Mouse (Mus musculus) kidney, embryonic 14.5 days (tissue): ENCODE measurements around the gene Ctu1. TPM values are rescaled to one million over a fixed set of nuclear protein-coding genes. Genes with fewer than 3 reads are reported as not detected.
"Not testable (repeated sequence)": the region's sequence is repeated elsewhere in the genome, so short reads cannot be mapped to it uniquely, and the experiment has no call there.

Experiments
- ATAC-seq: fragments of 200-750 bp; cut with Nextera tagmentation; 2 replicates; pipeline ENCODE4 v1.8.0; 2017; ENCODE audit warnings: moderate number of reproducible peaks, mild to moderate bottlenecking, moderate TSS enrichment, moderate library complexity; ENCODE audit not compliant: low FRiP score, low TSS enrichment
- H3K27ac ChIP-seq: fragments of 300-500 bp; sonication (generic); 2 replicates; pipeline ENCODE4 v1.5.1; 2014; ENCODE audit warnings: low read depth, mild to moderate bottlenecking, low read length, moderate library complexity, mixed read lengths
- H3K27me3 ChIP-seq: fragments of 300-500 bp; sonication (generic); 2 replicates; pipeline ENCODE4 v1.6.1; 2014; ENCODE audit warnings: mild to moderate bottlenecking, low read length; ENCODE audit not compliant: control insufficient read depth, insufficient read depth
- H3K36me3 ChIP-seq: fragments of 300-500 bp; sonication (generic); 2 replicates; pipeline ENCODE4 v1.6.1; 2014; ENCODE audit warnings: low read length, mixed read lengths; ENCODE audit not compliant: control insufficient read depth, insufficient read depth
- H3K4me1 ChIP-seq: fragments of 300-500 bp; sonication (generic); 2 replicates; pipeline ENCODE4 v1.6.1; 2014; ENCODE audit warnings: low read length, mixed read lengths; ENCODE audit not compliant: control insufficient read depth, insufficient read depth
- H3K4me2 ChIP-seq: fragments of 300-500 bp; sonication (generic); replicated peaks from 2 replicates; pipeline ENCODE4 v1.6.1; 2014; ENCODE audit warnings: low read depth, mild to moderate bottlenecking, low read length
- H3K4me3 ChIP-seq: fragments of 300-500 bp; sonication (generic); 2 replicates; pipeline ENCODE4 v1.5.1; 2014; ENCODE audit warnings: mild to moderate bottlenecking, low read length
- H3K9ac ChIP-seq: fragments of 300-500 bp; sonication (generic); 2 replicates; pipeline ENCODE4 v1.6.1; 2014; ENCODE audit warnings: low read depth, mild to moderate bottlenecking, low read length, moderate library complexity
- H3K9me3 ChIP-seq: fragments of 300-500 bp; sonication (generic); 2 replicates; pipeline ENCODE4 v1.6.1; 2016; ENCODE audit warnings: low read length; ENCODE audit not compliant: control insufficient read depth
- WGBS: fragments of 180-500 bp; shearing (Covaris S2); extraction: QIAGEN DNeasy Blood & Tissue Kit; methylation state at CpG from one replicate; pipeline ENCODE4 v1.1.7; 2014; 5-methylcytosine and 5-hydroxymethylcytosine counted together
- polyA plus RNA-seq: library from polyadenylated mRNA; unstranded; fragments of >200 nt; fragmentation: Nextera tagmentation; extraction: Ambion mirVana; gene quantifications from 2 replicates; pipeline ENCODE4 v1.2.1, GENCODE M21; 2014

Gene Ctu1
- polyA plus RNA-seq, 1 experiment from 2014 or later = 12.6 TPM

- H3K9ac ChIP-seq = peak overlapping the region; percentile 32; the same call in 1 of the 2 replicates
- peak overlapping the region; percentile 59 for H3K4me2 ChIP-seq
- 68% methylated on average over 11 of the region's 11 CpGs for WGBS
- H3K4me3 ChIP-seq = peak overlapping the region; percentile 80
- H3K36me3 ChIP-seq = peaks cover 15% of the 10 kb centered on the region
- H3K27ac ChIP-seq = no peak overlapping the region
- no peaks in the 10 kb centered on the region for H3K27me3 ChIP-seq
- 0 out of 2 replicates have a peak, but pooled peaks cover 5% of the 10 kb centered on the region for H3K9me3 ChIP-seq
- ATAC-seq = peak; percentile 36
- H3K4me1 ChIP-seq = peaks cover 6% of the 10 kb centered on the region; the same call in 1 of the 2 replicates
These were observed 580 bp upstream of the Ctu1 start for GRCm38 (mm10) chr7:43671064-43671808.

- WGBS = 10% methylated on average over 10 of the region's 10 CpGs
- 0 out of 2 replicates have a peak, but pooled peaks cover 9% of the 10 kb centered on the region for H3K9me3 ChIP-seq
- peak overlapping the region; percentile 81 for H3K9ac ChIP-seq
- H3K27me3 ChIP-seq = no peaks in the 10 kb centered on the region
- peak overlapping the region; percentile 20; the same call in 1 of the 2 replicates for H3K27ac ChIP-seq
- H3K4me3 ChIP-seq = peak overlapping the region; percentile 80
- ATAC-seq = peak; percentile 20; the same call in 1 of the 2 replicates
- H3K4me1 ChIP-seq = peaks cover 6% of the 10 kb centered on the region; the same call in 1 of the 2 replicates
- peaks cover 30% of the 10 kb centered on the region for H3K36me3 ChIP-seq
- H3K4me2 ChIP-seq = peak overlapping the region; percentile 59
These were observed 905 bp downstream of the Ctu1 start for GRCm38 (mm10) chr7:43672581-43673260.

- H3K9ac ChIP-seq = no peak overlapping the region
- H3K4me1 ChIP-seq = peaks cover 6% of the 10 kb centered on the region; the same call in 1 of the 2 replicates
- no peak overlapping the region for H3K4me2 ChIP-seq
- H3K9me3 ChIP-seq = 0 out of 2 replicates have a peak, but pooled peaks cover 9% of the 10 kb centered on the region
- H3K27me3 ChIP-seq = no peaks in the 10 kb centered on the region
- no peak overlapping the region for H3K4me3 ChIP-seq
- H3K27ac ChIP-seq = no peak overlapping the region
- ATAC-seq = no peak
- WGBS = 91% methylated on average over 32 of the region's 32 CpGs
- H3K36me3 ChIP-seq = peaks cover 36% of the 10 kb centered on the region
These were observed 3.3 kb downstream of the Ctu1 start for GRCm38 (mm10) chr7:43675091-43675490.

- no peak for ATAC-seq
- H3K4me1 ChIP-seq = no peaks in the 10 kb centered on the region
- H3K36me3 ChIP-seq = peaks cover 36% of the 10 kb centered on the region
- no peak overlapping the region for H3K4me3 ChIP-seq
- H3K27me3 ChIP-seq = no peaks in the 10 kb centered on the region
- H3K27ac ChIP-seq = no peak overlapping the region
- H3K9ac ChIP-seq = no peak overlapping the region
- no peak overlapping the region for H3K4me2 ChIP-seq
- 0 out of 2 replicates have a peak, but pooled peaks cover 9% of the 10 kb centered on the region for H3K9me3 ChIP-seq
These were observed 6.7 kb downstream of the Ctu1 start for GRCm38 (mm10) chr7:43678517-43678916.

GRCm38 (mm10) chr7:43680960-43681359 is 9.1 kb downstream of the Ctu1 start:
- Histone ChIP-seq H3K4me1 (no peaks in the 10 kb centered on the region), H3K4me3 (no peak overlapping the region), H3K9ac (no peak overlapping the region), H3K27ac (no peak overlapping the region), H3K9me3 (0 out of 2 replicates have a peak, but pooled peaks cover 4% of the 10 kb centered on the region), H3K27me3 (no peaks in the 10 kb centered on the region), H3K4me2 (no peak overlapping the region), H3K36me3 (peaks cover 24% of the 10 kb centered on the region)
- ATAC-seq = no peak
- WGBS = 20% methylated on average over 5 of the region's 5 CpGs

- ATAC-seq, H3K4me2 ChIP-seq, H3K27me3 ChIP-seq, H3K36me3 ChIP-seq, H3K4me3 ChIP-seq, H3K4me1 ChIP-seq, H3K27ac ChIP-seq, H3K9me3 ChIP-seq, H3K9ac ChIP-seq: not testable (repeated sequence)
- WGBS = 10% methylated on average over 1 of the region's 1 CpGs
These were observed 10.7 kb downstream of the Ctu1 start for GRCm38 (mm10) chr7:43682511-43682910.

DNA sequence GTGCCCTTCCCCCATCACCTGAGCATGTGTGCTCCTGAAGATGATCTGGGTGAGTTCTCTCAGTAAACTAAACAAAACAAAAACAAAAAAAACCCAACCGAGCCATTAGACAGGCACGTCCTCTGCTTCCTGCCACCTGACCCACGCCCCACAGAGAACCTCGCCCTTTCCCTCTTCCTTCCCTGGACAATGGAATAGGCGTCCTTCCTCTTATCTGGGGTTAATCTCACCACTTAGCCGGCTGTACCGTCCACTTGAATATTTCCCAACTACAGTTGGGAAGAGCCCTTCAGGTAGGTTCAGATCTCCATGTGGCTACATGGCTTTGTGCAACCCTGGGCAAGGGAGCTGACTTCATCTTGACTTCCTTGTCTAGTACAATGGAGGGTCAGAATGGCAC is 13.3 kb downstream of the Ctu1 start:
- H3K4me2 ChIP-seq = no peak overlapping the region
- H3K27ac ChIP-seq = no peak overlapping the region
- no peak for ATAC-seq
- no peak overlapping the region for H3K9ac ChIP-seq
- H3K4me3 ChIP-seq = no peak overlapping the region
- H3K4me1 ChIP-seq = no peaks in the 10 kb centered on the region
- H3K9me3 ChIP-seq = no peaks in the 10 kb centered on the region
- H3K36me3 ChIP-seq = no peaks in the 10 kb centered on the region
- H3K27me3 ChIP-seq = no peaks in the 10 kb centered on the region
- WGBS = 58% methylated on average over 7 of the region's 7 CpGs

- no peak within 1 kb of the TSS for H3K4me2 ChIP-seq
- no peak within 1 kb of the TSS for H3K4me3 ChIP-seq
- no peaks in the 10 kb centered on the region for H3K27me3 ChIP-seq
- no peaks in the 10 kb centered on the region for H3K36me3 ChIP-seq
- no peak within 1 kb of the TSS for H3K9ac ChIP-seq
- no peak for ATAC-seq
- H3K27ac ChIP-seq = no peak within 1 kb of the TSS
- no peaks in the 10 kb centered on the region for H3K9me3 ChIP-seq
- no peaks in the 10 kb centered on the region for H3K4me1 ChIP-seq
These were observed 18.3 kb downstream of the Ctu1 start, which contains the start of gene Klk14 for GRCm38 (mm10) chr7:43690118-43690517. Gene Klk14 (plus strand): TSS chr7:43690418.

DNA sequence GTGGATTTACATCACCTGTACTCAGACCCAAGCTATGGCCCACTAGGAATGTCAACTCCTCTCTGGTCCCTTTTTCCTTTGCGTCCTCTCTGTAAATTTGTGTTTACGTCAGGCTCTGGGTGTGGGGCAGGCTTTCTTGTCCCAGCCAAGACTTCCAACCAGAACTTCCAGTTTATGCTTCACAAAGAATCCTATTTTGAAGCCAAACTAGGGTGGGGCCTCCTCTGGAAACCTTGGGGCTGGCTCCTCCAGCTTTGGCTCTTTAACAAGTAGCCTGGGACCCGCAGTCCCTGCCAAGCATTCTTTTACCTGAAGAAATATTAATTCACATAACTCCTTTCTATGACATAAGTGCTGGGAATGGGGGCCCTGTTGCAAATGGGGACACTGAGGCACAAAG is 38.2 kb downstream of the Ctu1 start:
- WGBS = 87% methylated on average over 3 of the region's 3 CpGs
- peaks cover 11% of the 10 kb centered on the region for H3K4me1 ChIP-seq
- no peak for ATAC-seq
- H3K36me3 ChIP-seq = no peaks in the 10 kb centered on the region
- no peak overlapping the region for H3K9ac ChIP-seq
- H3K9me3 ChIP-seq = no peaks in the 10 kb centered on the region
- H3K27ac ChIP-seq = no peak overlapping the region
- H3K4me2 ChIP-seq = no peak overlapping the region
- H3K4me3 ChIP-seq = no peak overlapping the region
- H3K27me3 ChIP-seq = no peaks in the 10 kb centered on the region
